Mouse (Mus musculus): ENCODE data around the gene Kdm8. TPM values are rescaled to one million over a fixed set of nuclear protein-coding genes. Genes with fewer than 3 reads are reported as not detected.
A peak's percentile ranks its signal among the peaks of the same experiment; 100 is the strongest.

The Kdm8 gene
- polyA plus RNA-seq, 2 experiments: 4.7 to 6.1 TPM

DNA sequence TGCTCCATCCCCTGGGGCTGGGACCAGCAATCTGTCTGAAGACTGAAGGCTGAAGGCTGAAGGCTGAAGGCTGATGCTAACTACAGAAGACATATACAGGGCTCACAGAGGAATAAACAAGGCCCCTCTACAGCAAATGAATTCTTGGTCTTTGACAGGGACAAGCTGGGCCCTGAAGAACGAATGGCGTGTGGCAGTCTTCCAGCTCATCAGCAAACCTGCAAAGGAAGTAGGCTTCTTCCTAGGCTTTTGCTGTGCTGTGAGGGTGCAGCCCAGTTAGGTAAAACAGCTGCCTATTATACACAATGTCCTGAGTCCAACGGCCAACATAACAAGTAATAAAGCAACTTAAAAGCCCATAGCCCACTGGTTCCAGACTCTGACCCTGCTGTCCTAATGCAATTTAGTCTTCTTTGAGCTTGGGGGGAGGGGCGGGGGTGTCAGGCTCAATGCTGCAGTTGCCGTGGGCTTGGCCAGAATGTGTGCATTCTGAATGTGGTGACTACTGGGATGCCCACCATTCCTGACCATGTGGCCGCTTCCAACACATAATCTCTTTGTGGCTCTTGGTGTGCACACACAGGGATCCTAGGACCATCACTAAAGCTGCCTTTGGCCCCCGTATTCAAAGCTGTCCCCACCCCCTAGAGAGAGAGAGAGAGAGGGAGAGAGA, 14.2 kb upstream of the Kdm8 start:
- WGBS (ENCODE audit: insufficient replicate concordance): 68% methylated on average over 7 of the region's 7 CpGs

DNA sequence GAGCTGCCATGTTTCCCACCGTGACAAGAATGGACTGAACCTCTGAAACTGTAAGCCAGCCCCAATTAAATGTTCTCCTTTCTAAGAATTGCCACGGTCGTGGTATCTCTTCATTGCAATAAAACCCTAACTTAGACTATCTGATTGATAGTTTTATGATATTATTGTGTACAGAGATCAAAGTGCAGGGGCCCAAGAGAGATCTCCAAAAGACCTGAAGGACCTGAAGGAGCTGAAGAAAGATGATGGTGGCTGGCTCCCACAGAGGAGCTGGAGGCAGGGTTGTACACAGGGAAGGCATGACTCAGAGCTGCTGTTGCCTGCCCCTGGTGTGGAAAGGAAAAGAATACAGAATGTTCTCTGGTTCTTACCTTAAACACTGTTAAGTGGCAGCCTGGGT, 10.6 kb upstream of the Kdm8 start:
- Histone ChIP-seq H3K27me3 (ENCODE audit: control insufficient read depth, insufficient read depth, low read length) (no peaks in the 10 kb centered on the region), H3K36me3 (replicated peaks; ENCODE audit: control insufficient read depth, insufficient read depth, low read depth) (no peaks in the 10 kb centered on the region), H3K27ac (no peak overlapping the region), H3K4me1 (replicated peaks; ENCODE audit: control insufficient read depth in 2 of 2, insufficient read depth in 2 of 2, low read length in 1 of 2) (peaks cover 14 to 25% of the 10 kb centered on the region in 2 experiments), H3K9ac (replicated peaks) (no peak overlapping the region), H3K4me2 (ENCODE audit: low read depth) (no peak overlapping the region), H3K9me3 (ENCODE audit: control insufficient read depth, low read length) (no peaks in the 10 kb centered on the region; the same call in 1 of the 2 replicates), H3K4me3 (ENCODE audit: insufficient read depth in 1 of 2, low read depth in 2 of 2, low read length in 2 of 2) (no peak overlapping the region)
- TF ChIP-seq CTCF (IDR thresholded peaks at IDR 0.05; ENCODE audit: low read depth) (no peak), EP300 (IDR thresholded peaks at IDR 0.05; ENCODE audit: low read depth) (no peak)
- ATAC-seq (ENCODE audit: insufficient read depth): no peak
- DNase-seq (ENCODE audit: low read depth in 3 of 3, low spot score in 3 of 3): no peak
- WGBS (ENCODE audit: insufficient replicate concordance): 73% methylated on average over 3 of the region's 3 CpGs

More for the DNA sequence above, 14.2 kb upstream of the Kdm8 start:
- no peak for ATAC-seq (ENCODE audit: insufficient read depth)
- Histone ChIP-seq H3K9me3 (ENCODE audit: control insufficient read depth, low read length) (no peaks in the 10 kb centered on the region; the same call in 1 of the 2 replicates), H3K4me3 (ENCODE audit: insufficient read depth in 1 of 2, low read depth in 2 of 2, low read length in 2 of 2) (no peak overlapping the region), H3K27me3 (ENCODE audit: control insufficient read depth, insufficient read depth, low read length) (no peaks in the 10 kb centered on the region), H3K27ac (peak overlapping the region; percentile 80), H3K9ac (replicated peaks) (peak overlapping the region; percentile 24; the same call in 1 of the 2 replicates), H3K36me3 (replicated peaks; ENCODE audit: control insufficient read depth, insufficient read depth, low read depth) (no peaks in the 10 kb centered on the region), H3K4me1 (replicated peaks; ENCODE audit: control insufficient read depth in 2 of 2, insufficient read depth in 2 of 2, low read length in 1 of 2) (peaks cover 25 to 38% of the 10 kb centered on the region in 2 experiments), H3K4me2 (ENCODE audit: low read depth) (no peak overlapping the region)
- TF ChIP-seq CTCF (IDR thresholded peaks at IDR 0.05; ENCODE audit: low read depth) (no peak), EP300 (IDR thresholded peaks at IDR 0.05; ENCODE audit: low read depth) (no peak)
- no peak for DNase-seq (ENCODE audit: low read depth in 3 of 3, low spot score in 3 of 3)

DNA sequence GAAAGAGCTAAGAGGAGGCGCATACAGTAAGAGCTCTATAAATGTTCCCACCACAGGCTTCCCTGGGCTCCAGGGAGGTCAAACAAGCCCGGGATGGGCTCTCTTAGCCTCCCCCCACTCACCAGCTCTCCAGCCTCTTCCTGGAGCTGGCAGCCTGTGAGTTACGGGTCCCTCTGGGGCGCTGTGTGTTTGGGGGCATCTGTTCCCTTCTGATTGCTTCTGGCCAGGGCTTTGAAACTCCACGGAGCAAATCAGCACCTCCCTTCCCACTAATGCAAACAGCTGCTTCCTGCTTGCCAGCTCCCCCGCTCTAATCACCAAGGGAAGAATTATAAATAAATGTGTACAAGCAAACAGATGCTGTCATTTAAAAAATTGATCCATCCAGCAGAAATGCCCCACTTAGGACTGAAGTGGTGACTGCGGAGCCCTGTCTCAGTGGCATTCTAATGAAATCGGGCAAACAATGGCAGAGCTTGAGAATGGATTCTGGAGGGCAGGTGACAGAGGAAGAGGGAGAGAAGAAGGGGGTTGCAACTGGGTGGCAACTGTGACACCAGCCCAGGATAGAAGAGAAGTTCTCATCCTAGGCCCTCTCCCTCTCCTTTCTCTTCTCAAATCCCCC, 9.7 kb upstream of the Kdm8 start:
- no peak overlapping the region for H3K4me3 ChIP-seq (ENCODE audit: insufficient read depth in 1 of 2, low read depth in 2 of 2, low read length in 2 of 2)
- no peak for TF ChIP-seq CTCF (IDR thresholded peaks at IDR 0.05; ENCODE audit: low read depth)
- no peak for TF ChIP-seq EP300 (IDR thresholded peaks at IDR 0.05; ENCODE audit: low read depth)
- no peaks in the 10 kb centered on the region for H3K27me3 ChIP-seq (ENCODE audit: control insufficient read depth, insufficient read depth, low read length)
- no peaks in the 10 kb centered on the region; the same call in 1 of the 2 replicates for H3K9me3 ChIP-seq (ENCODE audit: control insufficient read depth, low read length)
- DNase-seq (ENCODE audit: low read depth in 3 of 3, low spot score in 3 of 3) (no peak), ATAC-seq (ENCODE audit: insufficient read depth) (no peak)
- 35% methylated on average over 8 of the region's 8 CpGs for WGBS (ENCODE audit: insufficient replicate concordance)
- no peak overlapping the region for H3K9ac ChIP-seq (replicated peaks)
- peaks cover 5 to 16% of the 10 kb centered on the region in 2 experiments for H3K4me1 ChIP-seq (replicated peaks; ENCODE audit: control insufficient read depth in 2 of 2, insufficient read depth in 2 of 2, low read length in 1 of 2)
- H3K4me2 ChIP-seq (ENCODE audit: low read depth): no peak overlapping the region
- H3K36me3 ChIP-seq (replicated peaks; ENCODE audit: control insufficient read depth, insufficient read depth, low read depth): no peaks in the 10 kb centered on the region
- H3K27ac ChIP-seq: no peak overlapping the region

DNA sequence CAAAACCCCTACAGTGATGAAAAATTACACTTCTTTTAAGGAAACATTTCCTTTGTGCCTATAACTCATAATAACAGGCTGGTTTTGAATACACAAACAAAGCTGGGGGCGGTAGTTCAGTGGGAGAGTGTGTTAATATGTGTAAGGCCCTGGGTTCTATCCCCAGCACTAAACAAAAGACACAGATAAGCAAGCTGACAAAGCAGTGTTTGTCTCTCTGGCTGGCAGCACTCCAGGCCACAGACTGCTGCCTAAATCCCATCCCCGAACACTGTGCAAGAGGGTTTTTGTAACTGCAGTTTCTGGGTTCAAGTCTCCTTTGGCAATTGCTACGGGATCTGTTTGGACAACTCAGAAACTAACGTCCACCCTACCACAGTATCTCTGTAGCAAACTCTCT, 2.2 kb upstream of the Kdm8 start:
- H3K27ac ChIP-seq: no peak overlapping the region
- H3K4me1 ChIP-seq (replicated peaks; ENCODE audit: control insufficient read depth in 2 of 2, insufficient read depth in 2 of 2, low read length in 1 of 2): peaks cover 17 to 29% of the 10 kb centered on the region in 2 experiments
- H3K4me2 ChIP-seq (ENCODE audit: low read depth): no peak overlapping the region
- H3K9ac ChIP-seq (replicated peaks): no peak overlapping the region
- 70% methylated on average over 4 of the region's 4 CpGs for WGBS (ENCODE audit: insufficient replicate concordance)
- H3K36me3 ChIP-seq (replicated peaks; ENCODE audit: control insufficient read depth, insufficient read depth, low read depth): no peaks in the 10 kb centered on the region
- H3K27me3 ChIP-seq (ENCODE audit: control insufficient read depth, insufficient read depth, low read length): no peaks in the 10 kb centered on the region
- no peaks in the 10 kb centered on the region for H3K9me3 ChIP-seq (ENCODE audit: control insufficient read depth, low read length)
- DNase-seq (ENCODE audit: low read depth in 3 of 3, low spot score in 3 of 3): no peak
- ATAC-seq (ENCODE audit: insufficient read depth): no peak
- TF ChIP-seq CTCF (IDR thresholded peaks at IDR 0.05; ENCODE audit: low read depth): no peak
- no peak for TF ChIP-seq EP300 (IDR thresholded peaks at IDR 0.05; ENCODE audit: low read depth)
- no peak overlapping the region for H3K4me3 ChIP-seq (ENCODE audit: insufficient read depth in 1 of 2, low read depth in 2 of 2, low read length in 2 of 2)

DNA sequence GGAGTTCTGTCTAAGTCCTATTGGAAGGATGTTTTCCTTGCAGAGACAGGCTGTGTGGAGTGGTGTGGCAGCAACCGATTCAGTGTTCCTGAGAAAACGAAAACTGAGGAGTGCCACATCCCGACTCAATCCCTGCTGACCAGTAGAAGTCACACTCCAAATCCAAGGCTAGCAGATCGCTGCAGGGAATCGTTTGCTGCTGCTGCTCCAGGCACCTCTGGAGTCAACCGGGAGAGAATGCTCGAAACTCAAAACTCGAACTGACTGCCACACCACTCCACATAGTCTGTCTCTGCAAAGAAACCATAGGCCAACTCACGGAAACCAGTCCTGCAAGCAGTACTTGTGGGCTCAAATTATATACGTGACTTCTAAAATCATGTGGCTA, 406 bp upstream of the Kdm8 start:
- DNase-seq (ENCODE audit: low read depth in 3 of 3, low spot score in 3 of 3): no peak
- Histone ChIP-seq H3K4me1 (replicated peaks; ENCODE audit: control insufficient read depth in 2 of 2, insufficient read depth in 2 of 2, low read length in 1 of 2) (peaks cover 17 to 30% of the 10 kb centered on the region in 2 experiments), H3K4me3 (ENCODE audit: insufficient read depth in 1 of 2, low read depth in 2 of 2, low read length in 2 of 2) (peak overlapping the region; percentile 55 to 85), H3K9ac (replicated peaks) (peak overlapping the region; percentile 60), H3K4me2 (ENCODE audit: low read depth) (peak overlapping the region; percentile 67), H3K9me3 (ENCODE audit: control insufficient read depth, low read length) (no peaks in the 10 kb centered on the region), H3K27ac (peak overlapping the region; percentile 81), H3K27me3 (ENCODE audit: control insufficient read depth, insufficient read depth, low read length) (no peaks in the 10 kb centered on the region), H3K36me3 (replicated peaks; ENCODE audit: control insufficient read depth, insufficient read depth, low read depth) (no peaks in the 10 kb centered on the region)
- 15% methylated on average over 10 of the region's 10 CpGs for WGBS (ENCODE audit: insufficient replicate concordance)
- TF ChIP-seq EP300 (IDR thresholded peaks at IDR 0.05; ENCODE audit: low read depth) (no peak), CTCF (IDR thresholded peaks at IDR 0.05; ENCODE audit: low read depth) (no peak)
- peak; percentile 3; the same call in 1 of the 2 replicates for ATAC-seq (ENCODE audit: insufficient read depth)

All from liver, embryonic 14.5 days (tissue).